Mouse (Mus musculus) right cerebral cortex, postnatal 36 days (tissue): ENCODE data around the gene Cdkal1.

ENCODE experiments used
- DNase-seq, 2 experiments: peaks; one replicate each; pipeline ENCODE4 v3.0.0; 2022; ENCODE audit warnings: low spot score in 2 of 2, mixed read lengths in 1 of 2

The Cdkal1 gene

GRCm38 (mm10) chr13:29628607-29629006, 226.9 kb downstream of the Cdkal1 start:
- DNase-seq: no peak

GRCm38 (mm10) chr13:29627438-29628124, 227.9 kb downstream of the Cdkal1 start:
- no peak for DNase-seq

- DNase-seq: no peak
Measured at GRCm38 (mm10) chr13:29624929-29625328, 230.5 kb downstream of the Cdkal1 start.

GRCm38 (mm10) chr13:29623636-29624239, 231.7 kb downstream of the Cdkal1 start:
- no peak for DNase-seq

DNA sequence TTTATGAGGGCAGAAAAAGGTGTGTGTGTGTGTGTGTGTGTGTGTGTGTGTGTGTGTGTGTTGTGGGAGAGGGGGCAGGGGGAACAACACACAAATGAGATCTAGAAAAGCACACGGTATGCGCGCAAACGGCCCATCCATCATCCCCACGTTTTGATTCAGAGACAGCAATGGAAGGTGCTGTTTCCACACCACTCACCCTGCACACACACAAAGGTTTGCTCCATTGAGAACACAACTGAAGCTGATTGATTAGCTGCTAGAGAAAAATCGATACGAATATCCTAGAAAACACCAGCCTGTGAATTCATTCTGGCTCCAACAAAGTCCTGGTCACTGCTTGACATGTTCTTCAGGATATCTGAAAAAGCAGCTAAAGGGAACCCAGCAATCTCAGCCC, 233.6 kb downstream of the Cdkal1 start:
- DNase-seq: no peak

GRCm38 (mm10) chr13:29621363-29621762, 234.1 kb downstream of the Cdkal1 start:
- no peak for DNase-seq

- no peak for DNase-seq
Measured at GRCm38 (mm10) chr13:29620826-29621225, 234.6 kb downstream of the Cdkal1 start.

GRCm38 (mm10) chr13:29616654-29617171, 238.8 kb downstream of the Cdkal1 start:
- no peak for DNase-seq

DNA sequence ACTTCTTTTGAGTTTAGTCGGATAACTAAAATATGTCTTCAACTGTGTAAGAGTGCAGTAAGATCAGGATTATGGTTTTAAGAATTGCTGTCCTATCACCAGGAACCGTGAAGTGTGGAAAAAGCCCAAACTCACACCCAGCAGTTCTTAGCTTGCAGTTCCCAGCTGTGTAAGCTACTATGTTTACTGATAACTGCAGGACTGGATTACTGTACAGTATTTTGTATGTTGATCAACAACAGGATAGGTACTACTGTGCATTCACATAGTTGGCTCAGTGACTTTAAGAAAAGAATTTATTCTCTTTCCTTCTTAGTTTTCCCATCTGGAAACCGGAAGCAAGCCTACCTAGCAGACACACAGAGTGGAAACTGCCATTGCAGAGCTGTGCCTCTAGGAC, 239.5 kb downstream of the Cdkal1 start:
- DNase-seq: no peak

DNA sequence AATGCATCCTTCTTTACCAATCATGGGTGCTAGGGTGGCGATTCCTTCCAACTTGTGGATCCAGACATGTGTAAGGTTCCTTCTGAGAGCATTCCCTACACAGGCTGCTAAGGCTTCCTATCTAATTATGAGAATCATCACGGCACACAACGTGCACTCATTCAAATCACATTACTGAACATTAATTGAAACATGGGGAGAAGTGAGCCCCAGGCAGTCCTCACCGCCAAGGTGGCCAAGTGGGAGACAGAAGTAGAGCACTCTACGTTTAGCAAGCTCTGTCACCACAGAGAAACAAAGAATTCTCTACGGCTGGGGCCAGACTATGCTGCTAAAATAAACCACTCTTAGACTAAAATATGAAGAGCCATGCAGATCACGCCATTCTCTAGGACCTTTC, 240.4 kb downstream of the Cdkal1 start:
- DNase-seq: no peak

DNA sequence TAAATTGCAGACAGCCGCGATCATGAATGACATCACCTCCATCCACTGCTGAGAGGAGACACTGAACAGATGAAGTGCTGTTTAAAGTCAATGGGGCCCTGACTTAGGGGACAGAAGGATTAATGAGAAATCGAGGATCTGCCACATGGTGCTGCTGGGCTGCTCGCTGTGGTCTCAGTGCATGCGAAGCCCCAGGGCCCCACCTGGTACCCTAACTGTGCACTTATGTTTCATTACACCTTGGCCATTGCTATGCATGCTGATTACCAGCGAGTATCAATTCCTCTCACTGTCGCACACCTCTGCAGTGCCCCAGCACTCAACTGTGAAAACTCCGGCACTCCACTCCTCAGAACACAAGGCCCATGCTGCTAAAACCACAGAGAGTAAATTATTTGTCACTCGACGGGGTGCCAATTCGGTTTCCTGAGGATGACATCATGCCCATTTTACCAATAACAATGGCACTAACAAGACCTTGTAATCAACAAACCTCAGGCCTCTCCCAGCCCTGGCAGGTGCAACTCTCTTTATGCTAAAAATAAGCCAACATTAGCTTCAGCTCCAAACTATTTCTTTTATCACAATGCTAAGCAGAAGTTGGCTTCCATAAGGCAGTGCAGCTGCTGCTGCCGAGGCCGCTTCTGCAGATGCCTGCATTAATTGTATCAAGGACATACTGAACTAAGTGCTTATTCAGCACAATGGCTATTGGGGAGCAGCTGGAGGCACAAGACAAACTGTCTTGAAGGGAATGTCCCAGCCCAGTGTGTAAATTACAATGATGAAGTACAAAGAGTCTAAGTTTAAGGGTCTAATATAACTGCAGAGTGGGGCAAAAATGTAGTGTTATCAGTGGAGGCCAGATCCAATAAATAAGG, 245.2 kb downstream of the Cdkal1 start:
- no peak for DNase-seq

- no peak for DNase-seq
Measured at GRCm38 (mm10) chr13:29609441-29609840, 246.0 kb downstream of the Cdkal1 start.

- no peak for DNase-seq
Measured at GRCm38 (mm10) chr13:29604241-29604640, 251.2 kb downstream of the Cdkal1 start.

GRCm38 (mm10) chr13:29603597-29603996, 251.9 kb downstream of the Cdkal1 start:
- DNase-seq: no peak

DNA sequence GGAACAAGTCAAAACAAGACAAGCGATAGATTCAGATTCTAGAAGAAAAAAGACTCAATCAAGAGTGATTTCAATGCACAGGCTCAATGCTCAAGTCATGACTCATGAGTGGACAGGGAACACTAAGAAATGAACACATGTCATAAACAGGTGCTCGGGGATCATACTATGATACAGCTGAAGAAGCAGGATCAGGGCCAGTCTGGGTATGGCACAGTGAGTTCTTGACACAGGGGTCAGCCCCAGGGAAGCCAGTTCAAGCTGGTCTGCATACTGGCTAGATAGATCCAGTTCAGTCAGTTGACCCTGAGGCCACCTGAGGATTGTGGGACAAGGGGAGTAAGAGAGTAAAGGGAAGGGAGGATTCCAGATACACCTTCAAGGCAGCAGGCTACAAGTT, 254.4 kb downstream of the Cdkal1 start:
- no peak for DNase-seq

GRCm38 (mm10) chr13:29599646-29600045, 255.8 kb downstream of the Cdkal1 start:
- no peak for DNase-seq

DNA sequence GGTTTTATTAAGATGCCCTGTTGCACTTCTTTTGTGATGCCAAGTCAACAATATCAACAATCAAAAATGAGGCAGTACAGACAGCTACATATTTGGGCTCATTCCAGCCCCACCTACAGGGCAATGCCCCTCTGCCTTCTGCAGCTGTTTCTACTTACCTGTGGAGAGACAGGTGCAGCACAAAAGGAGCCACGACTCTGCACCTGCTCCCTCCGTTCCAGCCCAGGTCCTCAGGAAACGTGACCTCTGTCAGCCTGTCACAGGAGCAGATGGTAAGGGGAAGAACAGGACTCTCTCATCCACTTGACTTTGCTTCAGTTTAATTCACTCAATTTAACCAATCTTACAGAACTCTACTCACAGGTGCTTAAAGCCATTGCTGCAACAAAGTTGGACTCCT, 258.7 kb downstream of the Cdkal1 start:
- DNase-seq: no peak

DNA sequence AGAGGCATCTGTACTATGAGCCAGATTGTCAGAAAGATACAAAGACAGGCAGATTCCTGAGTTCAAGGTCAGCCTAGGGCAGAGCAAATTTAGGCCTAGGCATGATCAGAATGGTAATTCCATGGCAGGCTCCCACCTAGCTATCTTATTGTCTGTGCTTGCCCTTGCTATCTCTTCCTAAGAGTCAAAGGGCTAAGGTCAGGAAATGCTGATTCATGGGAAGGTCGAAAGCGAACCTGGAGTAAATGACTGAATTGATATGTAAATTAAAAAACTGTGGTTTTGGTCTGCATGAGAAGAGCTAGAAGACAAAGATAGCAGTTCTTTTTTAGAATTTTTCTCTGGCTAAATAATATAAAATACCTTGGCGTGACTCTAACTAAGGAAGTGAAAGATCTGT, 262.4 kb downstream of the Cdkal1 start:
- no peak for DNase-seq

DNA sequence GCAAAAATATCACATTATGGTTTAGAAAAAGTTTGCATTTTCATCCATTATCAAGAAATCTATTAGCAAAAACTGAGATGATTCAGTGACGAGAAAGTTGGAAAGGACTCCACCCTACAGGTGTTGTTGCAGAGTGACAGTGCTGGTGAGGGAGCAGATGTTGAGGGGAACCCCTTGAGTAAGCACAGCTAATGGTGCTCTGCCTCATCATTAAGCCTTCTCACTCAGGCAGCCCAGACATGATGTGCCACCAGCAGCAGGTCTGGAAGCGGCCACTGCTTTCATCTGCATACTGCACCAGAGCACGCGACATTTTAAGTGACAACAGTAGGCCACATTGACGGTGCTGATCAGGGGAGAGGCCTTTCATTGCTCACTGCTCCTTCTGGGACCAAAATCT, 264.8 kb downstream of the Cdkal1 start:
- DNase-seq: no peak

GRCm38 (mm10) chr13:29590164-29590563, 265.3 kb downstream of the Cdkal1 start:
- DNase-seq: no peak

- no peak for DNase-seq
Measured at GRCm38 (mm10) chr13:29588693-29589092, 266.8 kb downstream of the Cdkal1 start.
